In genomic region chr9:75382825-75383224, GRCm38 (mm10) we compare ENCODE assay signal across 25 mouse cellular contexts. TPM values are rescaled to one million over a fixed set of nuclear protein-coding genes. Genes with fewer than 3 reads are reported as not detected.
"Had no signal": no experiment of that assay in that cellular context is flagged by ENCODE, and none has a peak within 500 bp of the region (broad histone marks: within the 10 kb centered on the region; RNA-seq: fewer than 3 reads in every experiment).

No protein-coding gene starts in this region.

- H3K27ac ChIP-seq: kidney, embryonic 15.5 days; limb, embryonic 10.5 days; limb, embryonic 13.5 days; liver, embryonic 12.5 days; liver, embryonic 15.5 days; lung, embryonic 15.5 days; midbrain, embryonic 10.5 days; midbrain, embryonic 15.5 days; neural tube, embryonic 13.5 days had no signal

- DNase-seq: kidney, adult 11 months; kidney, adult 8-10 months; kidney, postnatal 10 days; kidney, postnatal 36 days; liver; lung, adult 18-20 months; lung, postnatal 10 days; lung, postnatal 36 days; thymus, postnatal 25 days had no signal

- H3K9ac ChIP-seq: kidney, embryonic 15.5 days; limb, embryonic 13.5 days; liver, embryonic 12.5 days; liver, embryonic 15.5 days; lung, embryonic 15.5 days; midbrain, embryonic 15.5 days; neural tube, embryonic 13.5 days had no signal

- H3K9me3 ChIP-seq: kidney, embryonic 15.5 days; limb, embryonic 10.5 days; limb, embryonic 13.5 days; liver, embryonic 12.5 days; liver, embryonic 15.5 days; lung, embryonic 15.5 days; megakaryocyte, embryonic 14.5 days; midbrain, embryonic 10.5 days; midbrain, embryonic 15.5 days; neural tube, embryonic 13.5 days had no signal

- H3K4me3 ChIP-seq: kidney, embryonic 15.5 days; limb, embryonic 10.5 days; limb, embryonic 13.5 days; liver, embryonic 12.5 days; liver, embryonic 15.5 days; lung, embryonic 15.5 days; megakaryocyte, embryonic 14.5 days; midbrain, embryonic 10.5 days; midbrain, embryonic 15.5 days; neural tube, embryonic 13.5 days had no signal

- H3K4me2 ChIP-seq: kidney, embryonic 15.5 days; limb, embryonic 13.5 days; liver, embryonic 12.5 days; liver, embryonic 15.5 days; lung, embryonic 15.5 days; midbrain, embryonic 15.5 days; neural tube, embryonic 13.5 days had no signal

- ATAC-seq: liver, embryonic 12.5 days; midbrain, embryonic 15.5 days had no signal

- H3K27me3 ChIP-seq: kidney, embryonic 15.5 days; limb, embryonic 13.5 days; liver, embryonic 12.5 days; liver, embryonic 15.5 days; lung, embryonic 15.5 days; megakaryocyte, embryonic 14.5 days; midbrain, embryonic 15.5 days; neural tube, embryonic 13.5 days had no signal

- H3K4me1 ChIP-seq: kidney, embryonic 15.5 days; limb, embryonic 10.5 days; limb, embryonic 13.5 days; liver, embryonic 12.5 days; liver, embryonic 15.5 days; lung, embryonic 15.5 days; midbrain, embryonic 10.5 days; midbrain, embryonic 15.5 days; neural tube, embryonic 13.5 days had no signal

RNA-seq across cellular contexts. Expression of gene Bcl2l10, which starts 35.3 kb away (rescaled TPM):
- total RNA-seq: left cerebral cortex, postnatal 25 days; neutrophil, adult 5-6 weeks had no signal
- polyA plus RNA-seq: kidney, embryonic 15.5 days; limb, embryonic 10.5 days; limb, embryonic 13.5 days; liver, embryonic 12.5 days; liver, embryonic 15.5 days; lung, embryonic 15.5 days; midbrain, embryonic 10.5 days; midbrain, embryonic 15.5 days; neural tube, embryonic 13.5 days; small intestine, adult 2 months; spleen, adult 2 months; stomach, embryonic 16.5 days; thymus, postnatal 0 days had no signal
